Mouse (Mus musculus) liver, postnatal 0 days (tissue): Measurements from ENCODE around the gene Cdkl5.

ENCODE experiments used
- CTCF ChIP-seq: sonication (generic); IDR thresholded peaks from 2 replicates; pipeline ENCODE4 v1.5.1; 2016; ENCODE audit warnings: antibody characterized with exemption, low read depth
- EP300 ChIP-seq: IDR thresholded peaks from 2 replicates; pipeline ENCODE4 v1.6.1; 2016; ENCODE audit warnings: antibody characterized with exemption, low read depth, mild to moderate bottlenecking

DNA sequence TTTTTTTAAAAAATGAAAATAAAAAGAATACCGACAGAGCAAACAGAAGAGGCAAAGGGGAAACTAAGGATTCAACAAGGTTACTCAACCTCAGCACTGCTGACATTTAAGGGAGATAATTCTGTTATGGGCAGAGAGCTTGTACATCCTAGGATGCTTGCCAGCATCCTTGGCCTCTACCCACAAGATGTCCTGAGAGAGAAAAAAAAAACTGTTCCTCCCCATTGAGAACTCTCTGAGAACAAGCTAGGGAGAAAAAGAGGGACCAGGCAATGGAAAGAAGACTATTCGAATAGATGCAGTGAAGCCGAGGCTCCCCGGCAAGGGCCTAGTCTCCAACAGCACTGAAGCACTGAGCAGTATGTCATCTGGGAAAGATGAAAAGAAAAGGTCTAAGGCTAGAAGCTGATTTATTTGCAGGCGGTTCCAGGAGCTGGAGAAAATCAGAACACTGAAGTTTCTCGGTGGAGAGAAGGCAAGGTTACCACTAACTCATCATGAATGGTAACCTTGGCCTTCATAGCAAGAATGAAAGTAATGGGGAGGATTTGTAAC, 22.4 kb downstream of the Cdkl5 start:
- TF ChIP-seq CTCF (no peak), EP300 (no peak)
